Mouse (Mus musculus): ENCODE measurements at regions not wholly inside any gene's neighbourhood (a gene's known extent, or its start where the extent isn't known, plus 50 kb on each side); places are given as distances from the start of the nearest gene placed in this dataset.
"Not testable (repeated sequence)": the region's sequence is repeated elsewhere in the genome, so short reads cannot be mapped to it uniquely, and the experiment has no call there.

DNA sequence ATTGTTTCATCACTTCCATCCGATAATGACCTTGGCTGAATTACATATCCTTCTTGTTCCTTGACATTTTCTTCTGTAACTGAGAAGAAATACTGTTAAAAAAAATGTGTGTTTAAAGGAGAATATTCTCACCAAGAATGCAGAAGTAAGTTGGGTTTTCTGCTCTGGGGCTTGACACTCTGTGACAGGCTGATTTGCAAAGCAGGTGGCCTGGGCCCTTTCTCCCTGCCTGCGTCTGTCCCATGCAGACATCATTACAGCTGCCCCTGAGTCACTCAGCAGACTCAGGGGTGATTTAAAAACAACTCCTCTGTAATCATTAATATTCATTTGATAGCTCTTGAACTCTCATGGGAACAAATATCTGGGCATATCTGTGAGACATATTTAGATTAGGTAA lies 229.4 kb upstream of the Synpr start:
- no peak for DNase-seq (ENCODE audit: low spot score)

DNA sequence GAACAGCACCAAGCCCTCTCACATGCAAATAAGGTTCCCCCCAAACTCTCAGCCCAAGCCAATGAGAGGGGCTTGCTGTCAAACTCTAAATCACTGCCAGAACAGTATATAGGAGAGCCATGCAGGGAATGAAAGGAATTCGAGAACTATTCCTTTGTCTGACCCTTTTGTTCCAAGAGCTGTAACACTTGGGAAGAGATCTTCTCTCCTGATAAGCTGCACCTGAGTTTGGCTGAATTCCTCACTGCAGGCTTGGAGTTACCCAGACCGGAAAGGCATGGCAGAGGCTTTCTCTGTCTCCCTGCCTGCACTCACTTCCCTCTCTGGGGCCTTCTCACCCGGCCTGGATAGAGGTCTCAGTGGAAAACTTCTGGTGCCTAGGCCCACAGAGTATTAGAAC lies 219.7 kb upstream of the Cadps start:
- DNase-seq (ENCODE audit: low spot score) = not testable (repeated sequence)

DNA sequence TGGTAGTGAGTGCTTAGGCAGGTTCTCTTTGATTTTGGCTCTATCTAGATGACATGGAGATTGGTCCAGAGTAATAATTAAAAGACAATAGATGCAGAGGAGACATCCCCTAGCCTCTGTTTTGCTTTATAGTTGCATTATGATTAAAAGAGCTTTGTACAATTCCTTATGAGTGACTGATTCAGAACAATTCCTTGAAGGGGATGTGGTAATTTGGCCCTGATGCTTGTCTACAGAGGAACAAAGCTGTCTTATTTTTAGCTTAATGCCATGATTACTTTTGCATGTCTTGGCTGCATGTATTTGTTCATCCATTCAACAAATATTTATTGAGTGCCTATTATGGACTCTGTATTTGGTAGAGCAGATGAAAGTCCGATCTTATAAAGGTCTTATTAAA lies 218.9 kb upstream of the Cadps start:
- no peak for DNase-seq (ENCODE audit: low spot score)

DNA sequence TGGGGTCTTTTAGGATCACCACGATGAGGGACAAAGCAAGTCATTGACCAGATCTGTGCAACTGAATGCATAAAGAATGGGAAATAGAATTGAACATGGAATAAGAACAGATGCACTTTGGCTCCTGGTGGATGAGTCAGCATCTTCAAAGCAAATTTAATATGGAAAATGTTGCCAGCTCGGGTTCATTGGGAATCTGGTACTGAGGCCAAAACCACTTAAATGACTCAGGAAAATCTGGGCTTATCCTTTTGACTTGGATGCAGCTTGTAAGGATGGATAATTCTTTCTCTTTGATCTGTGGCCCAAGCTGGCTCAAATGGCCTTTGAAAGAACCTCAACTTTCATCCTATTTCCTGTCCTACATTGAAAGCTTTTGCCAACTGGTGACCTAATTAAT lies 217.3 kb upstream of the Cadps start:
- no peak for DNase-seq (ENCODE audit: low spot score)

DNA sequence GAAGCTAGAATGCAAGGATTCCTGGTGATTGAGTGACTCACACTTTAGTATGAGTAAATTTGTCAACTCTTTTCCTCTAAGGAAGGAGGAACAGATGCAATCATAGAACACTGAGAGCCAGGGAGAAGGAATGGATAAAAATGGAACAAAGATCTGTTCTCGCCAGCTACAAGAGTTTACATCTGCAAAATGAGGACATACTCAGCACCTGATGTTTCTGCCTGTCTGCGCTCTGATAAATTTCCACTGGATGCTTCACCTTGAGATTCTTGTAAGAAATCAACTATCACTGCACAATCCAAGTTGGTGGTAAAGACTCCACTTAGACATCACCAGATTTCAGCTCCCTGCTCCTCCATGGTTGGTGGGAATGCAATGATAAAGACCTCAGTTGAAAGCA lies 214.5 kb upstream of the Cadps start:
- no peak for DNase-seq (ENCODE audit: low spot score)

DNA sequence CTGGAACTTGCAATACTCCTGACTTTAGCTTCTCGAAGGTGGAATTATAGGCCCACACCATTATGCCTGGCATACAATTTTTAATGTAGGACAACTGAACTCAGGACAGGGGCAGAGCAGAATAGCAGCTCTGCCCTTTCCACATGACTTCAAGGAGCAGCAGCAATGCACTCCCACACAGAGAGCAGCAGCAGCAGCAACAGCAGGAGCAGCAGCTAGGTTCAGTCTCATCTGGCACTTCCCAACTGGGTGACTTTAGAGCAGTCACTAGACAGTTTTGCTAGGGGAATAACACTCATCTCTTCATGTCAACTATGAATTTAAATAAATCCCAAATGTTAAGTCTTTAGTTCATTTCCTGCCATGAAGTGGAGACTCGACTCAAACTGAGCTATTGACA lies 206.9 kb upstream of the Cadps start:
- DNase-seq (ENCODE audit: low spot score) = no peak

DNA sequence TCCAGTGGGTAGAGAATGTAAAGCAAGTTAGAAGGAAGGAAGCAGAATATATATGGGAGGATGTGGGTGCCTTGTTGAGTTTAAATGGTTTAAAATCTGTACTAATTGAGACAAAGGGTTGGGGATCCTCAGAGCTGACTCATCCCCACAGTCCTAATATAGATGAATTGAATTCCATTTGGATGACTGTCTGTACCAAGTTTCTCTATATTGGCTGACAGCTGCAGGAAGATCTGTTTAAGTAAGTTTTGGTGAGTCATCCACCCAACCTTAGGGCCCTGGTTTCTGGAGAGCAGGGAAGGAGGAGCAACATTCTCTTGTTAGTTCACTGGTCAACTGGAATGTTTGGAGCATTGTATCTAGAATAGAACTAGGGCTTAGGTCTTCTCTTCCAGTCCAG lies 199.9 kb upstream of the Cadps start:
- DNase-seq (ENCODE audit: low spot score) = no peak

DNA sequence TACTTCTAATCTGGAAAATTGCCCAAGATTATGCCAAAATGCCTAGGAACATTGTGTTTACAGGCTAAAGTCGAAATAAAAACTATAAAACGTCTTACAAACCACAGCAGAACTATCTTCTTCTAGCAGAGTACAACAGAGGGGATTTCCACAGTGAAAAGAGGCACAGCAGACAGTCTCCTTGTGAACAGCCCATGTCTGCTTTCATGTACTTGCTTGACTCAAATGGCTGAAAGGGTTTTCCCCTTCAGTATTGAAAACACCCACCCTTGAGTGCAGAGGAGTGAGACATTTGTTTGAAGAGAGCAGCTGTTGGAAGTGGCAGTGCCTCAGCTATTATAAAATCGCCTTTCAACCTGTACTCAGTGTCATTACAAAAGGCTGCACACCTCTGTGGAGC lies 188.2 kb upstream of the Cadps start:
- DNase-seq (ENCODE audit: low spot score) = no peak

DNA sequence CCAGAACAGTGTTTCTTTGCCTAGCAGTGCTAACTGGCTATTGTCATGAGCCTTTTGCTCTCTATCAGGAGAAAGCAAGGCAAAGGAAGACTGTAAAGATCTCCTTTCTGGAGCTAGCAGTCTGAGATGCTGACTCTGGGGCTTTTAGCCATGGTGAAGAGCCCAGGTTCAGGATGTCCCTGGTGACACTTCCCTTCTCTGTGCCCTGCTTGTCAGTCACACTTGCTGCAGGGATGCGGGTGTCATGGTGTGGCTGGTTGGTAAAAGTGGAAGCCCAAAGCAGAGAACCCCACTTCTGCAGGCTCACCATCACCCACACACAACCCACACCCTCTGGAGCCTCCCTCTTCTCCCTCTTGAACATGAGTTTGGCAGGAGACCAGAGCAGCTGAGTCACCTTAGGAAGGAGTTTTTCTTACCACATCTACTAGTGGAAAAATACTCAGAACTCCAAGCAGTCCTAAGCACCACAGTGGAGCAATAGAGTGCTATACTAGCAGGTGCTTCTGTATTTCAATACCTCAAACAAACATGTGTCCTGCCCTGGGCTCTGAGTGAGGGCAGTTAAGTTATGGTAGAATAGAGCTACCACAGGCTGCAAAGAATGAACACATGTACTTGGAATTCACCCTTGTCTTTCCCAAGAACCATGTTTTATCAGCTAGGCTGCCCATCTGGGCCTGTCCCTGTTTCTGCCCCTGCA lies 178.3 kb upstream of the Cadps start:
- no peak for DNase-seq (ENCODE audit: low spot score)

DNA sequence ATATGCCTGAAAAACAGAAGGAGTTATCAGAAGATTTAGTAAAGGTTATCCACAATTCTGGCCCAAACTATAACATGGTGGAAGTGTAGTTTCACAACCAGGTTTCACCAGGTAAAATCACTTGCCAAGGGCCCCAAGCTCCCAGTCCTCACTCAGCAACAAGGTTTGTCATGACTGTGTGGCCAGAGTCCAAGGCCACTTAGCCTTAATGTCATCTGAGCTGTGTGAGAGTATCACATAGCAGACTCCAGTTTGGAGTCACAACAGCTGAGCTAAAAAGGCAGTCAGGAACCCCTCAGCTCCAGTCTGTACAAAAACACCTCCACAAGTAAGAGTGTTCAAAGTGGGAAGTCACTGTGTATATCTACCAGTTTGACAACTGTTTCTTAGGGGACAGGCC lies 156.5 kb upstream of the Cadps start:
- DNase-seq (ENCODE audit: low spot score) = no peak

DNA sequence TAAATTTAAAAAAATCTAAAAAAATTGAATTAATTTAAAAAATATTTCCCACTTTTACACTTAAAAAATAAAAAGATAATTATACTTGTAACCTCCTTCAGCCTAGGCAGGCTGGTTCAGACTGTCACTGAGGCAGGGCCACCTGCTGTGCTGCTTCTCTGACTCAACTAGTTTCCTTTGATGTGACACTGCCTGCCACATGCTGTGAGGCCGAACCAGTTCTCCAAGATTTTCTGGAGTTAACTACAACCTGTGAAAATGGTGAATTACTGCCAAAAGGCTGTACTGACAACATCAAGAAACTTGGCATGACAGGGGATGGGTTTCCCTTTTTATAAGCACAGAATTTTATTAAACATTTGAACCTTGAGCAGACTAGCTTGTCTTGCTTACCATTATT lies 143.6 kb upstream of the Cadps start:
- DNase-seq (ENCODE audit: low spot score) = no peak

DNA sequence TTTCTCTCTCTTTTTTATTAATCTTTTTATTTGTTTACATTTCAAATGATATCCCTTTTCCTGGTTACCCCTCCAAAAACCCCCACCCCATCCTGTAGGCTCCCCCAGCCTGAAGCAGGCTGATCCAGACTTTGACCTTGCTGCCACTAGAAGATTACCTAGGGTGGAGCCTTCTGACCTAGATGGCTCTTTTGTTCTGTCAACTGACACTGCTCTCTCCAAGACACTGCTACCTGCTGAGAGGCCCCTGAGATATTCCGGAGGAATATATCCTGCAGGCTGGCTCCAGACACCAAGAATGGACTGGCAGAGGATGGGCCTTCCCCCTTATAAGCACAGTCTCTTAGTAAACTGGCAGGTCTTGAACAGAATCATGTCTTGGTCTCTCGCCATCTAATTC lies 135.0 kb upstream of the Cadps start:
- not testable (repeated sequence) for DNase-seq (ENCODE audit: low spot score)

DNA sequence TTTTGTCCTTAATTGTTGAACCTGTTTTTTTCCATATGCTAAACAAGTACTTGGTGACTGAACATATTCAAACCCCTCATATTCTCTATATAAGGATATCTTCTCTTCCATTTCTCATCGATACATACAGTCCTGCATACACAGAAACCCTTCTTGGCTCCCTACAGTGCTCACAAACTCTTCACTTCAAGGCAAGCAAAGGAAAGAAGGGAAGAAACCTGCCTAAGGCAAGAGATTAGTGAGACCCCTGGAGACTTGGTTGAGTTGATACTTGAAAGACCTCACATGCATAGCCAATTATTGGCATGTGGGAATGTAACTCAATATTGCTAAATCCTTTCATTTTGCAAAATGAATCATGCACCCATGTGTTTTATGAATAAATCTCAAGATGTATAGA lies 128.0 kb upstream of the Cadps start:
- no peak for DNase-seq (ENCODE audit: low spot score)

DNA sequence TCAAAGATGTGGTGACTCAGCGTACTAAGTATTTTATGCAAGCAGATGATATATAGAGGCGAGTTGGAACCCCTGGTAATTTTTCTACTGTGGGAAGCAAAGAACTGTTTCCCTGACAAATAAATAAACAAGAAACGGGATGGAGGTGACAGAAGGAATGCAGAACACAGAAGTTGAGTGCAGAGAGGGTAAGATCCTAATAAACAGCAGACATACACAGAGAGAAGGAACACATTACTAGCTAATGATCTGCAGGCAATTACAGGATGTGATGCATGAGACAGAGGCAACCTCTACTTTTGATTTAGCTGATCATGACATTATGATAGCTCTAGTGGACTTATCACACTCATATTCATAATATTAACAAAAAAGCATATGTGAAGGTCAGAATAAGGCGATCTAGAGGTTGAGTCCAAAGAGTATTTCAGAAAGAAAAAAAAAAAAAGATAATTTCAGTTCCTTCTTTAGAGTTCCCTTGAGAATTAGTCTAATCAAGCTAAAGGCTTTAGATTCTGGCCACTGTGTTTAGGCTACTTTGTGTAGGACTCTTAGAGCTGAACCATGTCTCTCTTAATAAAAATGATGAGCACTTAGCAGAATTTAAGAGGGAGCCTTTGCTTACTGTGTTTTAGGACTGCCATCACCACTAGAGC lies 115.9 kb upstream of the Cadps start:
- no peak for DNase-seq (ENCODE audit: low spot score)

DNA sequence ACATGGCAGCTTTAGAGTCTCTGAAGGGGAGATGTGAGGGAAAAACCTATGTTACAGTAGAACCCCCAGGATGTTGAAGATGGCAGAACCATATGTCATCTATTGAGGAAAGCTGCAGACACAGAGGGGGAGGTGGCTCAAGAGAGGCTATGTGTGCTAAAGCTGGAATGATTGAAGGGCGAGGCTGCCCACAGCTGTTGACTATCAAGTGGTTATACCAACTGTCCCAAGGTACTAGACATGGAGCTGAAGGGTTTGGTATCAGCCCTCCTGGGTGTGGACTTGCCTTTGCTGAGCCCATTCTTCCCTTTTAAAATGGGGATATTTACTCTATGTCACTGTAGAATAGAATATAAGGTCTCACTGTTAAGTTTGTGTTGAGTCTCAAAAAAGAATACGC lies 113.5 kb upstream of the Cadps start:
- DNase-seq (ENCODE audit: low spot score) = no peak

DNA sequence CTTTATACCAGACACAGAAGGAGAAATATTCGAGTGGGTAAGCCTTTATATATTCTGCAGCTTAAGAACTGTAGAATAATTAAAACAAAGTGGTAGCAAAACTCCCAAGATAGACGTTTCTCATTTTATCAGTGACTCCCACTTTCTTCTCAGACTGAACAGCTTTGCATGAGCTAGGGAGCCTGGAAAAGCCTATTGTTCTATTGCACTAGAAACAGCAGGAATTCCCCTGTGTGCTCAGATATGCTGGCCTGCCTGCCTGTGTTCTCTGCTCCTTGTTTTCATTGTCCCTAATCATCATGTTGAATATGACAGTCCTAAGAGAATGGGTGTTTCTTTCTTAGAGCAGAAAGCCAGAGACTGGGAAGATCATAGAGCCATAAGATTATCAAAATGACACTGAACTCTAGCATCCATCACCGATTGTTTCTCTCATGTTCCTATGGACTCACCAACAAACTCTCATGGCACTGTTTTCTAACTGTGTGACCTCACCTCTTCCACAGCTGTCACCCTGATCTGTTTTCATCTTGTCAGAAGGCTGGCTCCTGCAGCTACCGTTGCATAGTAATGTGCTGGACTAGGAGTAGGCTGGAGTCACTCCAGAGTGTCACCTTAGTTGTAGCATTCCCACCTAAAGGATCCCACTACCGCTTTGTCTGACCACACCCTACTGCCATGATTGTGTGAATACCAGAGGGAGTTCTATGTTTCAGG lies 108.9 kb upstream of the Cadps start:
- DNase-seq (ENCODE audit: low spot score) = no peak

DNA sequence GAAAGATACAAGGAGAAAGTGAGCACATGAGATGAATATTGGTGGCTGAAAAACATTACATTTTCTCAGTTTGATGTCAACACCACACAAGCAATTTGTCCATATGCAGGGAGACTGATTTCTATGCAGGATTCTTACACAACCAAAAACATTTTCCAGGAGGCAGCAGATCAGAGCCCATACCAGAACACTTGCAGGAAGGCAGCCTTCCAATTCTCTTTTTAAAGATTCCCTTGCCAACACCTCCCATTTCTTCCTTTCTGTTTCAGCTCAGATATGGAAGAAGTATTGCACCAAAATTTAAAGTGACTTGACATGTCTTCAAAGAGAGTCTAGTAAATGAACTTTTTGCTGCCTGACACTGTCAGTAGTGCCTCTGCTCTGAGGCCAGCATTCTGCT lies 100.7 kb upstream of the Cadps start:
- DNase-seq (ENCODE audit: low spot score) = no peak

DNA sequence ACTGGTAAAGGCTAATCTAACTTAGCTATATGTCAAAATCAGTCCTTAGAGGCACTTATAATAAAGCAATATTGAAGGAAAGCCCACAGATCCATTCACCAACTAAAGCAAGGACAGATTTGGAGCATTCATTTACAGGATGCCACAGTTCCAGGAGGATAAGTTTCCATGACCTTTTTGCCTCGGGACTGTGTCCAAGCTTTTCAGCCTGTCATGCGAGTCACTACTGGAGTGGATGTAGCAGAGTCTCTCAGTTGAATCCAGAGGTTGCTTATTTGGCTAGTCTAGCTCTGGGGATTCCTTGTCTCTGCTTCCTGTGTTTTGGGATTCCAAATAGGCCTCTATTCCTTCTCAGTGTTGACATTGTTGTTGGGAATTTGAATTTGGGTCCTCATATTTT lies 92.6 kb upstream of the Cadps start:
- no peak for DNase-seq (ENCODE audit: low spot score)

DNA sequence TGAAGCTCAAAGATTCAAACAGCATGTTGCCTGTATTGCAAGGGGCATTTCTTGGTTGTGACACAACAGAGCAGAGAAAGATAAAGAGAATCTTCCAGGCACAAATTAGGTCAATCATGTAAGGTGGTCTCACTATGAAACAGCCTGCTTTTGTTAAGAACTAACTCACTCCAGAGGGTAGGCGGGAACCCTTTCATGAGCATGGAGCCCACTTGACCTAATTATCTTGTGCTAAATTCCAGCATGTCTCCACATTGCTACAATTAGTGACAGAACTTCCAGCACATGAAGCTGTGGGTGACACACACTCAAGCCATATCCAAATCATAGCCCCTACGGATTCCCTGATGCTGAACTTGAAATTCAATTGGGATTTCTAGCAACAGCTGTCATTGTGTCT lies 91.1 kb upstream of the Cadps start:
- no peak for DNase-seq (ENCODE audit: low spot score)

DNA sequence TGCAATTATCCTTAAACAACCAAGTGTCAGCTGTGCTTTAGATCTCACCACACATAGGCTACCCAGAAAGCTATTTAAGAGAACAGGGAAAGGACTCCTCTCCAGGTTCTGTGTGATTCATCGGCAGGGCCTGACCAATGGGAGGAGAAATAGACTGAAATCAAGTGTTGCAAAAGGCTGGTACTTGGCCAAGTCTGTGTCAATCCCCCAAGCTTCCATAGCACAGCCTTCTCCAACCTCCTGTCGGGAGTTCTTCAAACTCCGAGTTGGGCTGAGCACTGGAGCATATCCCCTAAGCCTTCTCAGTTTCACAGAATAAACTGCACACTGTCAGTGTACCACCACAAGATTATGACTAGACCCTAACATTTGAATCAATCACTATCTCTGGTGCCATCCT lies 90.5 kb upstream of the Cadps start:
- DNase-seq (ENCODE audit: low spot score) = peak; percentile 2

DNA sequence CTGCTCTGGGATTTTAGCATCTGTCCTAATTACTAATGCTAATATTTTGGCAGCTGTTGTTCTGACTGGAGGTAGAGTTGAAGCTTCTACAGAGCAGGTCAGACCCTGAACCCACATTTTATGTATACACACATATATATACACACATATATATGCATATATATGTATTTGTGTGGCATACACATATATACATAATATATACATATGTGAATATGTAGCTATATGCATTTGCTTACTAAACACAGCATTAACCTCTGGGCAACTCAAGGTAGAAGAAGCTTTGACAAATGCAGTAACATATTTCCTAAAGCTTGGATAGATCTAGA lies 54.4 kb upstream of the Cadps start:
- DNase-seq (ENCODE audit: low spot score) = no peak

DNA sequence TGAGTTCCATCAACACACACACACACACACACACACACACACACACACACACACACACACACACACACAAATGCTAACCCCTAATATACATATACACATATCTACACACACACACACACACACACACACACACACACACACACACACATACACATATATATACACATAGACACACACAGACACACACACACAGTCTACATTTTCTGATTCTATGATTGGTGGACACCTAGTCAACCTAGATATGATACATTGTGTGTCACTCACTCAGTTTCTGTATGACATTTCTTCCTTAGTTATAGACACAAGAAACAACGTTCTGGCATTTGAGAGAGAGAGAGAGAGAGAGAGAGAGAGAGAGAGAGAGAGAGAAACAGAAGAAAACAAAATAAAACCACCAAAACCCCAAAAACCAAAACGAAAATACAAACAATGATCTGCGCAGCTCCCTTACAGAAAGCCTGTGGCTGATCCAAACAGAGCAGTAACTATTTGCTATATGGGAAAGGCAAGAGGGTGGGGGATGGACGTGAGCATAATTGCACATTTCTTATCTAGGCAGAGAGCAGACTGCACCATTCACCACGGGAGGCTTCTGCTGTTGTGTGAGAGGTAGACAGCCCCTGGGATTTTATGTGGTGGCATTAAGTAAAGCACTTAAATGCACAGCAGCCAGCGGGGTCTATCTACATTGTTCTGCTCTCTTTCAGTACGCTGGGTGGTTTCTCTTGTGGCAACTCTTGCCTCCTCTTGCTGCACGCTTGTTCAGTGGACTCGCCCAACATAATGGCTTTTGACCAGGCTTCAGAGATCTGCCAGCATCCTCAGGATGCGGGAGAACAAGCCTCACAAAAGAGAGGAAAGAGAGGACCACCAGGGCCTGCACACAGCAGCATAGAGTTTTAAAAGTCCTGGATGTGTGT lies 53.8 kb upstream of the Cadps start:
- no peak for DNase-seq (ENCODE audit: low spot score)

Measured in ovary, postnatal 14 days (tissue).